Mouse (Mus musculus): ENCODE results near the gene Copz2. TPM values are rescaled to one million over a fixed set of nuclear protein-coding genes. Genes with fewer than 3 reads are reported as not detected.

Gene Copz2
- polyA plus RNA-seq, 1 experiment from 2014 or later: 10.4 TPM

DNA sequence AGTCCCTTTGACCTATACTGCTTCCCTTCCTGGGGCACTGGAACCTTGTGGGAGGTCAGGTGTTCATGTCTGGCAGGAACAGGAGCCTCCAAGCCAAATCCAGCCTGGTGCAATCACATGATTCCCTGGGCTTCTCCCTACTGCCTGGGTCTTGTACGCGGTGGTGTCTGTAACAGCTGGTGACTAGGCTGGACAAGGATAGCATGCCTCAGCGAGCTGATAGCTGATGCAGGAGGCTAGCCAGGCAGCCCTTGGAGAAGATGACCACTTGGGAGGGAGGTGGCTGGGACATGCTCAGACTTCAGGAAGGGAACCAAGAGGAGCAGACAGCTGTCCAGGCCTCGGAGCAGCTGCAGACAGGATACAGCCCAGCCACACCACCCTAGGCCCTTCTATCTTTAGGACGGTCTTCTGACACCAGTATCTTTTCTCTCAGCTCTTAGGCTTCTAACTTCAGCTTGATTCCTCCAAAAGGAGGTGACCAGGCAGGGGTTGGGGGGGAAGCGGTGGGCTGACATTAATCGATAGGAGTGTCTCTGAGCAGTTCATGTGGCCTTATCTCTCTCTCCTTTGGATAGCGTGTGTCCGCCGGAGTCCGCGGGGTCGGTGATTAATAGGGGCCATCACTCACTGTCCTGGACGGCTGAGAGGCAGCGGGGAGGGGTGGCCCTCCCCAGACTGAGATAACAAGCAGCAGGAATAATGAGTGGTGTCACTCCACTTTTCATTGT, 56.9 kb downstream of the Copz2 start:
- Histone ChIP-seq H3K36me3 (ENCODE audit: control insufficient read depth, insufficient read depth) (peaks cover 15% of the 10 kb centered on the region), H3K4me3 (replicated peaks; ENCODE audit: low read length) (no peak overlapping the region), H3K9ac (replicated peaks; ENCODE audit: low read depth, low read length) (no peak overlapping the region), H3K4me1 (replicated peaks; ENCODE audit: control insufficient read depth, insufficient read depth, low read length) (peaks cover 28% of the 10 kb centered on the region), H3K9me3 (ENCODE audit: control insufficient read depth, low read length) (no peaks in the 10 kb centered on the region), H3K4me2 (ENCODE audit: low read length) (no peak overlapping the region), H3K27me3 (replicated peaks; ENCODE audit: control insufficient read depth, insufficient read depth, low read length) (no peaks in the 10 kb centered on the region), H3K27ac (ENCODE audit: low read length) (no peak overlapping the region)
- 64% methylated on average over 15 of the region's 15 CpGs for WGBS
- ATAC-seq: no peak

- Histone ChIP-seq H3K4me3 (replicated peaks; ENCODE audit: low read length) (no peak overlapping the region), H3K4me2 (ENCODE audit: low read length) (no peak overlapping the region), H3K9me3 (ENCODE audit: control insufficient read depth, low read length) (no peaks in the 10 kb centered on the region), H3K4me1 (replicated peaks; ENCODE audit: control insufficient read depth, insufficient read depth, low read length) (peaks cover 8% of the 10 kb centered on the region), H3K27me3 (replicated peaks; ENCODE audit: control insufficient read depth, insufficient read depth, low read length) (no peaks in the 10 kb centered on the region), H3K9ac (replicated peaks; ENCODE audit: low read depth, low read length) (no peak overlapping the region), H3K27ac (ENCODE audit: low read length) (no peak overlapping the region), H3K36me3 (ENCODE audit: control insufficient read depth, insufficient read depth) (peaks cover 15% of the 10 kb centered on the region)
- ATAC-seq: no peak
- WGBS: 93% methylated on average over 12 of the region's 12 CpGs
These were observed 58.9 kb downstream of the Copz2 start for GRCm38 (mm10) chr11:96908594-96908993.

- Histone ChIP-seq H3K27me3 (replicated peaks; ENCODE audit: control insufficient read depth, insufficient read depth, low read length) (no peaks in the 10 kb centered on the region), H3K4me3 (replicated peaks; ENCODE audit: low read length) (no peak overlapping the region), H3K9ac (replicated peaks; ENCODE audit: low read depth, low read length) (peak overlapping the region; percentile 4; the same call in 1 of the 2 replicates), H3K4me2 (ENCODE audit: low read length) (no peak overlapping the region), H3K27ac (ENCODE audit: low read length) (no peak overlapping the region), H3K9me3 (ENCODE audit: control insufficient read depth, low read length) (no peaks in the 10 kb centered on the region), H3K36me3 (ENCODE audit: control insufficient read depth, insufficient read depth) (peaks cover 15% of the 10 kb centered on the region), H3K4me1 (replicated peaks; ENCODE audit: control insufficient read depth, insufficient read depth, low read length) (peaks cover 7% of the 10 kb centered on the region)
- 27% methylated on average over 7 of the region's 7 CpGs for WGBS
- peak; percentile 74 for ATAC-seq
These were observed 60.3 kb downstream of the Copz2 start for GRCm38 (mm10) chr11:96910003-96910402.

MicroRNA genes within 50 kb of the gene (microRNA counts, 519-probe panel; counts per million panel counts)
- 2,611 counts per million, percentile 65 among the panel's probes with 10 or more counts for microRNA mmu-miR-152

Small RNA genes within 50 kb of the gene (microRNA-seq; reads per million reads assigned to microRNA genes)
- 22.2 reads per million, percentile 35 among the genes with 10 or more reads in this experiment for gene Mir152

Other genes starting within 250 kb of the Copz2 start
- 43.1 and 44.1 TPM in 2 replicates for gene Snx11, start 72.3 kb upstream of the Copz2 start, polyA plus RNA-seq (2015; fragmentation: Nextera tagmentation; extraction: Ambion mirVana)
- 87.7 and 93.3 TPM in 2 replicates for gene Cbx1, start 60.7 kb upstream of the Copz2 start, polyA plus RNA-seq (2015; fragmentation: Nextera tagmentation; extraction: Ambion mirVana)
- gene Nfe2l1, start 19.9 kb upstream of the Copz2 start, polyA plus RNA-seq (2015; fragmentation: Nextera tagmentation; extraction: Ambion mirVana): 64.8 and 68.2 TPM in 2 replicates
- 103 and 106 TPM in 2 replicates for gene Cdk5rap3, start 66.6 kb downstream of the Copz2 start, polyA plus RNA-seq (2015; fragmentation: Nextera tagmentation; extraction: Ambion mirVana)
- gene Prr15l, start 78.2 kb downstream of the Copz2 start, polyA plus RNA-seq (2015; fragmentation: Nextera tagmentation; extraction: Ambion mirVana): 0.19 and 0.27 TPM in 2 replicates
- gene Pnpo, start 94.1 kb downstream of the Copz2 start, polyA plus RNA-seq (2015; fragmentation: Nextera tagmentation; extraction: Ambion mirVana): 21.7 and 22.8 TPM in 2 replicates
- gene Sp2, start 133.1 kb downstream of the Copz2 start, polyA plus RNA-seq (2015; fragmentation: Nextera tagmentation; extraction: Ambion mirVana): 16.2 and 16.3 TPM in 2 replicates
- 0.29 and 0.68 TPM in 2 replicates for gene Sp6, start 163.5 kb downstream of the Copz2 start, polyA plus RNA-seq (2015; fragmentation: Nextera tagmentation; extraction: Ambion mirVana)
- gene Scrn2, start 180.1 kb downstream of the Copz2 start, polyA plus RNA-seq (2015; fragmentation: Nextera tagmentation; extraction: Ambion mirVana): 14.4 and 16.2 TPM in 2 replicates
- gene Lrrc46, start 191.5 kb downstream of the Copz2 start, polyA plus RNA-seq (2015; fragmentation: Nextera tagmentation; extraction: Ambion mirVana): 3.0 and 3.1 TPM in 2 replicates
- gene Mrpl10, start 191.7 kb downstream of the Copz2 start, polyA plus RNA-seq (2015; fragmentation: Nextera tagmentation; extraction: Ambion mirVana): 54.3 and 56.2 TPM in 2 replicates
- 11.0 and 13.1 TPM in 2 replicates for gene Osbpl7, start 200.8 kb downstream of the Copz2 start, polyA plus RNA-seq (2015; fragmentation: Nextera tagmentation; extraction: Ambion mirVana)

All from forebrain, embryonic 16.5 days (tissue).